Mouse (Mus musculus) B cell, adult (primary cell): Measurements from ENCODE around the gene Gm10553. TPM values are rescaled to one million over a fixed set of nuclear protein-coding genes. Genes with fewer than 3 reads are reported as not detected.

Experiments used
- total RNA-seq: library from RNA; stranded (reverse); gene quantifications from 4 replicates; pipeline ENCODE4 v1.2.4, GENCODE M21; 2023; ENCODE audit not compliant: inconsistent age

Gm10553 gene
- total RNA-seq, result not detected in 4 replicates

DNA sequence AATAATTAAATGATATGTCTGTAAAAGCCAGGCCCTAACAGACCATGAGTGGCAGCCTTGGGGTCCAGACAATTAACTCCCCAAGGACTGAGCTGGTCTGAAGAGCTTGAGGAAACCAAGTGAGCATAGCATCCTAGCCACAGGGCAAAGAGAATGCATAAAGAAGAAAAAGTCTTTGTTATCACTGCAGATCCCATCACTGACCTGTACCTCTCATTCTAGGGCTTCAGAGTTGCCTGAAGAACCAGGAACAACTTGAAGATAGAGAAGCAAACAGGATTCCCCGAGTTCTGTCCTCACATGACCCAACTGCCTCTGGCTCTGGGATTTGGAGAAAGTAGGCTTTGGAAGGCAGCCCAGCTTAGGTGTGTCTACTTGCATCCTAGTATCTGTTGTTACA is at the start of gene Gm10553:
TSS of gene Gm10553 (plus strand) at position 301 of the 400 bp plus-strand sequence.

GRCm38 (mm10) chr1:85109753-85110152 is 9.8 kb downstream of the Gm10553 start, which contains the start of gene A530032D15Rik:
Gene A530032D15Rik, minus strand, starts transcription at chr1:85109853.

Other genes starting within 250 kb of the Gm10553 start
- not detected in 4 replicates for gene Slc16a14, start 165.0 kb upstream of the Gm10553 start, total RNA-seq
- gene A530032D15Rik, start 9.7 kb downstream of the Gm10553 start, total RNA-seq, result 27.6 to 34.5 TPM (median 31.8 TPM) in 4 replicates
- gene C130026I21Rik, start 170.4 kb downstream of the Gm10553 start, total RNA-seq, result 73.6 to 93.2 TPM (median 86.4 TPM) in 4 replicates